Mouse (Mus musculus) G1E (cell line): ENCODE measurements around the gene Tpp2. TPM values are rescaled to one million over a fixed set of nuclear protein-coding genes. Genes with fewer than 3 reads are reported as not detected.
A peak's percentile ranks its signal among the peaks of the same experiment; 100 is the strongest.

Experiments
- ATAC-seq: 2 replicates; pipeline ENCODE4 v1.8.0; 2016; ENCODE audit warnings: mild to moderate bottlenecking; ENCODE audit not compliant: insufficient number of reproducible peaks, poor library complexity, low FRiP score, severe bottlenecking; ENCODE audit errors: extremely low read depth
- DNase-seq: peaks from one replicate; pipeline ENCODE4 v3.0.0; 2012; ENCODE audit warnings: low spot score
- H3K27me3 ChIP-seq: 2 replicates; pipeline ENCODE4 v1.6.1; 2012; ENCODE audit warnings: mild to moderate bottlenecking, low read length, inconsistent platforms; ENCODE audit not compliant: insufficient read depth
- H3K36me3 ChIP-seq: replicated peaks from 2 replicates; pipeline ENCODE3; 2012; ENCODE audit warnings: mild to moderate bottlenecking, inconsistent platforms
- H3K4me1 ChIP-seq: 2 replicates; pipeline ENCODE4 v1.6.1; 2012; ENCODE audit warnings: low read depth, low read length, inconsistent platforms, mixed read lengths; ENCODE audit not compliant: insufficient read depth
- H3K4me3 ChIP-seq: 2 replicates; pipeline ENCODE4 v1.5.1; 2012; ENCODE audit warnings: low read depth, mild to moderate bottlenecking, inconsistent platforms, low read length, moderate library complexity, mixed read lengths
- H3K9me3 ChIP-seq: replicated peaks from 2 replicates; pipeline ENCODE4 v1.6.1; 2012; ENCODE audit warnings: inconsistent platforms
- CTCF ChIP-seq: IDR thresholded peaks from 2 replicates; pipeline ENCODE4 v1.5.1; 2012; ENCODE audit warnings: low read depth, low read length, inconsistent platforms, mixed read lengths
- GATA1 ChIP-seq: IDR thresholded peaks from 2 replicates; pipeline ENCODE4 v1.6.1; 2012; ENCODE audit warnings: borderline replicate concordance, low read length, inconsistent platforms, mixed read lengths
- GATA2 ChIP-seq: IDR thresholded peaks from 2 replicates; pipeline ENCODE4 v1.6.1; 2012; ENCODE audit warnings: low read depth, low read length, inconsistent platforms, borderline replicate concordance
- POLR2AphosphoS5 ChIP-seq: IDR thresholded peaks from 2 replicates; pipeline ENCODE4 v1.6.1; 2012; ENCODE audit warnings: low read depth, low read length, inconsistent platforms; ENCODE audit not compliant: insufficient replicate concordance
- TAL1 ChIP-seq: conservative IDR thresholded peaks from 2 replicates; pipeline ENCODE4 v1.6.1; 2012; ENCODE audit warnings: low read depth, low read length, inconsistent platforms, mixed read lengths
- polyA plus RNA-seq: library from polyadenylated mRNA; stranded (reverse); fragments of >175 nt; gene quantifications from 2 replicates; pipeline ENCODE4 v1.2.3, GENCODE M21; 2012
- total RNA-seq, 2 experiments: library from RNA; stranded (forward) in 1 of 2; stranded (reverse) in 1 of 2; fragments of 200-1000 nt in 1 of 2; fragments of >200 nt in 1 of 2; fragmentation: Nextera tagmentation in 1 of 2; gene quantifications; 2 replicates each; pipeline ENCODE4 v1.2.3; 2014 to 2017

Tpp2 gene
- total and polyA plus RNA-seq, 3 experiments, result 19.0 to 246 (median 215) TPM

- Histone ChIP-seq H3K36me3 (peaks cover 58% of the 10 kb centered on the region), H3K4me1 (peaks cover 35% of the 10 kb centered on the region), H3K9me3 (no peaks in the 10 kb centered on the region), H3K27me3 (no peaks in the 10 kb centered on the region), H3K4me3 (no peak overlapping the region)
- no peak for ATAC-seq
- TF ChIP-seq TAL1 (no peak), POLR2AphosphoS5 (no peak), CTCF (no peak), GATA2 (no peak), GATA1 (no peak)
- no peak for DNase-seq
Measured at GRCm38 (mm10) chr1:43941476-43942217, 8.2 kb downstream of the Tpp2 start.

GRCm38 (mm10) chr1:43942814-43943213, 9.4 kb downstream of the Tpp2 start:
- DNase-seq, result peak; percentile 3
- H3K36me3 ChIP-seq, result peaks cover 62% of the 10 kb centered on the region
- ATAC-seq, result peak; percentile 43; the same call in 1 of the 2 replicates
- TF ChIP-seq TAL1 (no peak), CTCF (no peak), GATA2 (no peak), POLR2AphosphoS5 (no peak)
- H3K9me3 ChIP-seq, result no peaks in the 10 kb centered on the region
- peaks cover 27% of the 10 kb centered on the region for H3K4me1 ChIP-seq
- H3K27me3 ChIP-seq, result no peaks in the 10 kb centered on the region
- no peak overlapping the region for H3K4me3 ChIP-seq

- Histone ChIP-seq H3K36me3 (peaks cover 80% of the 10 kb centered on the region), H3K4me1 (no peaks in the 10 kb centered on the region), H3K4me3 (no peak overlapping the region), H3K27me3 (no peaks in the 10 kb centered on the region), H3K9me3 (no peaks in the 10 kb centered on the region)
- ATAC-seq (no peak), DNase-seq (no peak)
- no peak for TF ChIP-seq GATA2
- no peak for TF ChIP-seq GATA1
- no peak for TF ChIP-seq POLR2AphosphoS5
- TF ChIP-seq CTCF, result no peak
- TF ChIP-seq TAL1, result no peak
Measured at GRCm38 (mm10) chr1:43953679-43954078, 20.2 kb downstream of the Tpp2 start.

- no peak for DNase-seq
- H3K36me3 ChIP-seq, result peaks cover 63% of the 10 kb centered on the region
- TF ChIP-seq TAL1 (no peak), CTCF (no peak), POLR2AphosphoS5 (no peak), GATA1 (no peak), GATA2 (no peak)
Measured at GRCm38 (mm10) chr1:43964381-43964780, 30.9 kb downstream of the Tpp2 start.

GRCm38 (mm10) chr1:43966756-43967155, 33.3 kb downstream of the Tpp2 start:
- peaks cover 2% of the 10 kb centered on the region; the same call in 1 of the 2 replicates for H3K4me1 ChIP-seq
- DNase-seq (no peak), ATAC-seq (no peak)
- no peak for TF ChIP-seq TAL1
- no peak for TF ChIP-seq CTCF
- TF ChIP-seq POLR2AphosphoS5, result no peak
- TF ChIP-seq GATA1, result no peak
- TF ChIP-seq GATA2, result no peak
- peaks cover 66% of the 10 kb centered on the region for H3K36me3 ChIP-seq
- no peak overlapping the region for H3K4me3 ChIP-seq
- no peaks in the 10 kb centered on the region for H3K9me3 ChIP-seq
- H3K27me3 ChIP-seq, result no peaks in the 10 kb centered on the region

More at GRCm38 (mm10) chr1:43964381-43964780, 30.9 kb downstream of the Tpp2 start:
- ATAC-seq, result no peak
- H3K4me3 ChIP-seq, result no peak overlapping the region
- no peaks in the 10 kb centered on the region; the same call in 1 of the 2 replicates for H3K4me1 ChIP-seq
- H3K9me3 ChIP-seq, result no peaks in the 10 kb centered on the region
- H3K27me3 ChIP-seq, result no peaks in the 10 kb centered on the region

- H3K9me3 ChIP-seq, result no peaks in the 10 kb centered on the region
- TF ChIP-seq CTCF, result no peak
- no peak for TF ChIP-seq GATA2
- no peak for TF ChIP-seq GATA1
- TF ChIP-seq TAL1, result no peak
- TF ChIP-seq POLR2AphosphoS5, result no peak
- DNase-seq, result no peak
- peaks cover 86% of the 10 kb centered on the region for H3K36me3 ChIP-seq
- no peak overlapping the region for H3K4me3 ChIP-seq
- no peaks in the 10 kb centered on the region for H3K27me3 ChIP-seq
- peaks cover 2% of the 10 kb centered on the region; the same call in 1 of the 2 replicates for H3K4me1 ChIP-seq
- ATAC-seq, result no peak
Measured at GRCm38 (mm10) chr1:43969361-43969760, 35.9 kb downstream of the Tpp2 start.

- H3K27me3 ChIP-seq, result no peaks in the 10 kb centered on the region
- DNase-seq (no peak), ATAC-seq (no peak)
- no peak for TF ChIP-seq POLR2AphosphoS5
- peaks cover 2% of the 10 kb centered on the region; the same call in 1 of the 2 replicates for H3K4me1 ChIP-seq
- H3K36me3 ChIP-seq, result peaks cover 89% of the 10 kb centered on the region
- no peak overlapping the region for H3K4me3 ChIP-seq
- no peaks in the 10 kb centered on the region for H3K9me3 ChIP-seq
Measured at GRCm38 (mm10) chr1:43971089-43971488, 37.6 kb downstream of the Tpp2 start.
